Mouse (Mus musculus): ENCODE measurements around the gene Gm20817. TPM values are rescaled to one million over a fixed set of nuclear protein-coding genes. Genes with fewer than 3 reads are reported as not detected.
"Not testable (repeated sequence)": the region's sequence is repeated elsewhere in the genome, so short reads cannot be mapped to it uniquely, and the experiment has no call there.

Gm20817 gene
- polyA plus RNA-seq (2015; fragmentation: Nextera tagmentation; extraction: Ambion mirVana): not detected in 2 replicates

DNA sequence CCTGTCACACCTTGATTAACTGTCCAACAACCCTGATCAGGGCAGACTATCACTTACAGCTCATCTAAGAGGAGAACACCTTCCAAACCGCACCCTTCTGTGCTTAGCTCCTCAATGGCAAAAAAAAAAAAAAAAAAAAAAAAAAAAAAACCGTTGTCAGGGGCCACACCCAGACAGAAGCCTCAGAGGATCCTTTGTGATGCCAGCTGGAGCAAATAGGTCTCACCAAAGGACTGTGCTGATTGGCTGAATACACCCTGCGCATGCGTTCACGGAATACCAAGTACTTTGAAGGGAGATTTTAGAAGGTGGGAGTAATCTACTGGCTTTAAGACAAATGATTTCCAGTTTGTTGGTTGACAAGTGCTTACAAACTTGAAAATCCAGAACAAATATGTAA lies at the start of gene Gm20817:
TSS of gene Gm20817 (minus strand) at position 101 of the 400 bp plus-strand sequence.
- no CpG with 5 or more reads among the region's 5 CpGs for WGBS
- H3K36me3 ChIP-seq (ENCODE audit: control insufficient read depth, insufficient read depth, low read length): not testable (repeated sequence)

More for the DNA sequence above, at the start of gene Gm20817:
- ATAC-seq; H3K4me1 ChIP-seq (ENCODE audit: control insufficient read depth, insufficient read depth, low read length); H3K9me3 ChIP-seq (replicated peaks; ENCODE audit: control insufficient read depth, low read length, poor library complexity, severe bottlenecking); H3K27ac ChIP-seq (ENCODE audit: low read length); H3K27me3 ChIP-seq (ENCODE audit: control insufficient read depth, insufficient read depth, low read depth, low read length); H3K4me2 ChIP-seq (ENCODE audit: low read length); H3K4me3 ChIP-seq (ENCODE audit: low read depth, low read length); H3K9ac ChIP-seq (ENCODE audit: low read depth, low read length): not testable (repeated sequence)

Measured in midbrain, embryonic 16.5 days (tissue).